Mouse (Mus musculus): ENCODE data around the gene Snx29.

The Snx29 gene

GRCm38 (mm10) chr16:11603667-11604422 lies 281.1 kb downstream of the Snx29 start:
- DNase-seq, result no peak

GRCm38 (mm10) chr16:11612526-11613126 lies 289.9 kb downstream of the Snx29 start:
- no peak for DNase-seq

- DNase-seq, result no peak
Observed at GRCm38 (mm10) chr16:11614401-11615014, 291.8 kb downstream of the Snx29 start.

GRCm38 (mm10) chr16:11615633-11616032 lies 292.9 kb downstream of the Snx29 start:
- peak; percentile 45 for DNase-seq

- DNase-seq, result no peak
Observed at GRCm38 (mm10) chr16:11619951-11620350, 297.2 kb downstream of the Snx29 start.

GRCm38 (mm10) chr16:11621042-11621441 lies 298.3 kb downstream of the Snx29 start:
- DNase-seq, result no peak

GRCm38 (mm10) chr16:11621664-11622063 lies 299.0 kb downstream of the Snx29 start:
- DNase-seq, result no peak

GRCm38 (mm10) chr16:11623032-11623431 lies 300.3 kb downstream of the Snx29 start:
- DNase-seq, result no peak

- no peak for DNase-seq
Observed at GRCm38 (mm10) chr16:11624121-11624520, 301.4 kb downstream of the Snx29 start.

- DNase-seq, result no peak
Observed at GRCm38 (mm10) chr16:11626004-11626481, 303.3 kb downstream of the Snx29 start.

GRCm38 (mm10) chr16:11626616-11627015 lies 303.9 kb downstream of the Snx29 start:
- DNase-seq, result no peak

GRCm38 (mm10) chr16:11627866-11628638 lies 305.3 kb downstream of the Snx29 start:
- DNase-seq, result no peak

- no peak for DNase-seq
Observed at GRCm38 (mm10) chr16:11629704-11630103, 307.0 kb downstream of the Snx29 start.

GRCm38 (mm10) chr16:11630489-11630888 lies 307.8 kb downstream of the Snx29 start:
- DNase-seq, result no peak

- no peak for DNase-seq
Observed at GRCm38 (mm10) chr16:11632205-11632747, 309.6 kb downstream of the Snx29 start.

- DNase-seq, result no peak
Observed at GRCm38 (mm10) chr16:11636196-11636733, 313.6 kb downstream of the Snx29 start.

- no peak for DNase-seq
Observed at GRCm38 (mm10) chr16:11636902-11637301, 314.2 kb downstream of the Snx29 start.

GRCm38 (mm10) chr16:11637794-11638193 lies 315.1 kb downstream of the Snx29 start:
- DNase-seq, result no peak

GRCm38 (mm10) chr16:11638739-11639138 lies 316.0 kb downstream of the Snx29 start:
- no peak for DNase-seq

GRCm38 (mm10) chr16:11639936-11640335 lies 317.2 kb downstream of the Snx29 start:
- peak; percentile 70 for DNase-seq

- no peak for DNase-seq
Observed at GRCm38 (mm10) chr16:11643603-11644002, 320.9 kb downstream of the Snx29 start.

- no peak for DNase-seq
Observed at GRCm38 (mm10) chr16:11644399-11644798, 321.7 kb downstream of the Snx29 start.

GRCm38 (mm10) chr16:11645668-11646067 lies 323.0 kb downstream of the Snx29 start:
- DNase-seq, result no peak

Data from right cerebral cortex, postnatal 25 days (tissue).